Mouse (Mus musculus) B cell, adult (primary cell): ENCODE data around the gene Capn10. TPM values are rescaled to one million over a fixed set of nuclear protein-coding genes. Genes with fewer than 3 reads are reported as not detected.

Experiments
- total RNA-seq: library from RNA; stranded (reverse); gene quantifications from 4 replicates; pipeline ENCODE4 v1.2.4, GENCODE M21; 2023; ENCODE audit not compliant: inconsistent age

The Capn10 gene
- total RNA-seq, result 21.5 to 32.8 TPM (median 22.9 TPM) in 4 replicates

DNA sequence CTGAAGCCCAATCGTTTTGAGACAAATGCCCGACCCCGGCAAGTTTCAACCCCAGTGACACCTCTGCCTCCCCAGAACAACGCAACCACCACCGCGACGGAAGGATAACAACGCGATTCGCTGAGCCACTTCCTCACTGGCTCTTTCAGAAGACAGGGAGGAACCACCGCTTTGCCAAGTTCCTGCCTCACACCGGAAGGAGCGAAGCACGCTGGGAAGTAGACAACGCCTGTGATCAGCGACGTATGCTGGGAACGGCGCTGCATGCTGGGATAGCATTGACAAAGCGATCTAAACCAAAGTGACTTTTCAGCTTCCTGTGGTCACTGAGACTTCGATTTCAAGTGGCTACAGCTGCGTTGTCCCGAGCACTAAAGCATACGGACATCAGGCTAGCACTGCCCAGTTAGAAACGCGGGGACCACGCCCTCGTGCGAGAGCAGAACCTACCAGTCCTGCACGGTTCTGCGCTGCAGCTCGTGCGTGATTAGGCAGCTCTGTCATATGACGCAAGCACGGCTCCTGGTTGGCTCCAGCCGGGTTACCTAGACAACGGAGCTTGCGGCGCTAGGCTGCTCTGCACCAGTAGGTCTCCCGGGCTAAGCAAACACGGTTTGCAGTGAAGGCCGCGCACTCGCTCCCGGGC, at the start of gene Capn10:
Gene Capn10, plus strand, starts transcription at position 195 of the 646 bp plus-strand sequence.

DNA sequence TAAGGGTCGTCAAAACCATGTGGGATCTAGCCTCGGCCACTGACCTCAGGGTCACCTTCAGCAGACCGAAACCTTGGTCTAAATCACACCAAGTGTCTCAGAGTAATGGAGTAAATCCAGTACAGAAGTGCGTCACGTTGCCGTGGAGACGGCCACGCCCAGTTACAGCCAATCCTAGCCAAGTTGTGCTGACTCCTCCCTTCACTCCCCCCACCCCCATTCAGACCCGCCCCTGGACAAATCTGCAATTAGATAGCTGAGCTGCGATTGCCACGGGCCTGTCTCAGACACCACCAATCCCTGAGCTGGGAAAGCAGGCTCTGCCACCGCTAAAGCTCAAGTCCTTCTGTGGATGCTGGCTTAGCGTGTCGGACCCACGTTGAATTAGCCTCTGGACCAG, 31.4 kb upstream of the Capn10 start, which contains the start of gene Ankmy1:
Gene Ankmy1, minus strand, starts transcription at position 121 of the 400 bp plus-strand sequence.

DNA sequence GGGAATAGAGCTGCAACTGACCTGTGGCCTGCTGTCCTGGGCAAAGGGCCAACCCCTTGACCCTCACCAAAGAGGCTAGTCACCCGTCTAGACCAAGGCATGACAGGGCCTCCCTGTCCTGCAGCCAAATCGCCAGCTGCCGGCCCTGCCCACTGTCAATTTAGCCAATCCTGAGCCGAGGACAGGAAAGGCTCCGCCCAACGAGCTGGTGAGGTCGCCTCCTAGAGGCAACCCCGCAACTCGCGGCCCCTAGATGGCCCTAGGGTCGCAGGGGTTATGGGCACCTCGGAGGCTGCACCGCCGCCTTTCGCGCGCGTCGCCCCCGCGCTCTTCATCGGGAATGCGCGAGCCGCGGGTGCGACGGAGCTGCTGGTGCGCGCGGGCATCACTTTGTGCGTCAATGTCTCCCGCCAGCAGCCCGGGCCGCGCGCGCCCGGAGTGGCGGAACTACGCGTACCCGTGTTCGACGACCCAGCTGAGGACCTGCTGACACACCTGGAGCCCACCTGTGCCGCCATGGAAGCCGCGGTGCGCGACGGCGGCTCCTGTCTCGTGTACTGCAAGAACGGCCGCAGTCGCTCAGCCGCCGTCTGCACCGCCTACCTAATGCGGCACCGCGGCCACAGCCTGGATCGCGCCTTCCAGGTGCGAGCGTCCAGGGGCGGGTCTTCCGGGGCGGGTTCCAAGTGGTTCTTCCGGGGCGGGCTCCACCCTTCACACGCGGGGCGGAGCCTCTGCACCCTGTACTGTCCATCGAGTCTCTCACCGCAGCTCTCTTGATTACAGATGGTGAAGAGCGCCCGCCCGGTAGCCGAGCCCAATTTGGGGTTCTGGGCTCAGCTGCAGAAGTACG, 27.2 kb upstream of the Capn10 start, which contains the start of gene Dusp28:
Gene Dusp28, plus strand, starts transcription at position 203 of the 853 bp plus-strand sequence.

DNA sequence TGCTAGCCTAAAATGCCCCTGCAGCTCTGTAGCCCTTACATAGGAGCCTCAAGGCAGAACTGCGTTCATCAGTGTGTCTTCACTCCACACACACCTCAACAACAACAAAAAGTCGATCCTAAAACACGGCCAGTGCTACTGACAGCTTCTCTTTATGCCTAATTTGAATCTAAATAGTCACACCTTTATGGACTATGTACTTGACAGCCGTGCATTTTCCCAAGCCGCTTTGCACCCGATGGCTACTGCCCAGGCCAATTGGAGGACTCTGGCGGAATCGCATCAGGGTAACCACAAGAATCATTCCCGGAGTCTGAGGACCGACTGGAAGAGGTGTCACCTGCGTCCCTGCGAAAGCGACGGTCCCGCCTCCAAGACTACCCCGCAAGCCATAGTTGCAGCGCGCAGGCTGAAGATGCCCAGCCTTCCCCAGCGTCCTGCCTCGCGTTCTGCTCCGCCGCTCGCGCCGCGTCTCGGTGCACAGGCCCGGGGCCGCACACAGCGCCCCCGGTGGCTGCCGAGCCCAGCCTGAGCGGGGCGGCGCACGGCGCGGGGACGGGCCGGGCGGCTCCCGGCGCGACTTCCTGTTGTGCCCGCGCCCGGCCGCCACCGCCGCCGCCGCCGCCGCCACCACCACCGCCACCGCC, 23.8 kb upstream of the Capn10 start, which contains the start of gene Rnpepl1:
Gene Rnpepl1, plus strand, starts transcription at position 545 of the 647 bp plus-strand sequence.

DNA sequence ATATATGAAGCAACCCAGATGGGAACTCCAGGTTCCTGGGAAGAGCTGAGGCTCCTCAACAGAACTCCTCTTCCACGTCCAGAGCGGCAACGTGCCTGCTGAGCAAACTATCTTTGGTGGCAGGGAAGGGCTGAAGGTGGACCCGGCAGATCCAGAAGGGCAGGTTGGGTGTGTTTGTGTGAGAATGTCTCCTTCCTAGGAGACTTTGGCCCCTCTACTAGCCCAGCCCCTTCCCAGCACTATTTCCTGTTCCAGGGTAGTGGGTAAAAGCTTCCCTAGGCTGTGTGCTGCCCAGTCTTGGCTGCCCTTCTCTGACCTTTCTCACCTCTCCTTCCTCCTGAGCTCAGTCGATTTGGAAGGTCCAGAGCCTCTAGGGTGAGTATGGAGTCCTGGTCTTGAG, 16.4 kb downstream of the Capn10 start, which contains the start of gene Gpr35:
Gene Gpr35, plus strand, starts transcription at position 259 of the 400 bp plus-strand sequence.

Other genes with a start within 250 kb of the Capn10 start
- 0.22 to 0.38 TPM (median 0.30 TPM) in 4 replicates for gene Gpc1, start 102.7 kb upstream of the Capn10 start, total RNA-seq
- gene Ankmy1, start 31.5 kb upstream of the Capn10 start, total RNA-seq, result 0.48 to 0.72 TPM (median 0.54 TPM) in 4 replicates
- 4.0 to 6.3 TPM (median 4.8 TPM) in 4 replicates for gene Dusp28, start 27.4 kb upstream of the Capn10 start, total RNA-seq
- gene Rnpepl1, start 23.6 kb upstream of the Capn10 start, total RNA-seq, result 97.6 to 107 TPM (median 98.9 TPM) in 4 replicates
- gene Gpr35, start 16.5 kb downstream of the Capn10 start, total RNA-seq, result 0.39 to 3.2 TPM (median 1.6 TPM) in 4 replicates
- gene Aqp12, start 72.0 kb downstream of the Capn10 start, total RNA-seq, result not detected in 4 replicates
- 0.06 TPM in 1 of 4 replicates, not detected in the others for gene Kif1a, start 167.6 kb downstream of the Capn10 start, total RNA-seq
- not detected in 4 replicates for gene Agxt, start 200.9 kb downstream of the Capn10 start, total RNA-seq
- gene 2310007B03Rik, start 226.6 kb downstream of the Capn10 start, total RNA-seq, result not detected in 4 replicates
- not detected in 4 replicates for gene Crocc2, start 234.3 kb downstream of the Capn10 start, total RNA-seq